Mouse (Mus musculus) spleen, embryonic (tissue): Measurements from ENCODE around the gene Sgcd.
"Not testable (repeated sequence)": the region's sequence is repeated elsewhere in the genome, so short reads cannot be mapped to it uniquely, and the experiment has no call there.

ENCODE experiments used
- CTCF ChIA-PET: fragments of 350-600 bp; sonication (Branson Sonifier 250); formaldehyde crosslinking; loops from one replicate; lab custom pipeline; 2022; lab: Charles Lee

The Sgcd gene

DNA sequence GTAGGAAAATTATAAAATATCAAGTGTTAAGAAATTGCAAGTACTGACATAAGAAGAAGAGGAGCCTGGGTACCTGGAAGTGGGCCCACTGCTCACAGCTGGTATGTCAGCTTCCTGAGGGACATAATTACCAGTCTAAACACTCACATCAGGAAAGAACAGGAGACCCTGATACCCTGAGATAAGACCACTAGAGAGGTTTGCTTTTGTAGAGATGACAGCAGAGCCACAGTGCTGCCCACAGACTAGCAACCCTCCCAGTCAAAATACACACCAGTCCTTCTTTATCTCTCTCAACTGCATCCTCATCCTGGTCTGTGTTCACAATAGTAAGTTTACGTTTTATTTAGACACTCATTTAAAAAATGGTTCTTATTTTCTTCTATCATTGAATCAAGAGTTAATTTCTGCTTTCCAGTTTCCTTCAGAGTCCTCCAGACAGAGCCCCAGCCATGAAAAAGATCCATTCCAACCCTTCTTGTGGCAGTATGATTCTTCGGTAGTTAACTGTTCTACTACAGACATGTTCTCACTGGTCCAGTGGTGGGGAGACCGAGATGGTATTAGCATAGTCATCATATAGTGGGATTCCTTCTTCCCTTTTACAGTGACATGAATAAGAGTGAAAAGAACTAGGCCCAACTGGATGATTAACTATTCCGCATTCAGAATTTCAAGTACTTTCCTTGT is 211.4 kb downstream of the Sgcd start:
- CTCF ChIA-PET: no interaction called here

DNA sequence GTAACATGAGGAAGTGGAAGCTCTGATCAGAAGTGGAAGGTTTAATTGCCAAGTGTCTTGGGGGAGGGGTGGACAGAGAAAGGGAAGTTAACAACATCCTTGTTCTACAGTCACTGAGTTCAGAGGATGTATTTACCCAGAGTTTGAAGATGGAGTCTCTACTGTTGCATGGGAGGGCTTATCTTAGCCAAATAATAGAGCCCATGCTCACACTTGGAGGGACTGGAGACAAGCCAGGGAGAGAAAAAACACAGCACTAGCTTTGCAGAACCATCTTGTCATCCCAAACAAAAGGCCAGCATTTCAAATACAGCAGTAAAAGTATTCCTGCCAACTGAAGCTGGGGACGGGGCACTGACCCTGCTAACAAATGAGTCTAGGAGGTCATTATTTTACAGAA is 212.8 kb downstream of the Sgcd start:
- CTCF ChIA-PET: no interaction called here

DNA sequence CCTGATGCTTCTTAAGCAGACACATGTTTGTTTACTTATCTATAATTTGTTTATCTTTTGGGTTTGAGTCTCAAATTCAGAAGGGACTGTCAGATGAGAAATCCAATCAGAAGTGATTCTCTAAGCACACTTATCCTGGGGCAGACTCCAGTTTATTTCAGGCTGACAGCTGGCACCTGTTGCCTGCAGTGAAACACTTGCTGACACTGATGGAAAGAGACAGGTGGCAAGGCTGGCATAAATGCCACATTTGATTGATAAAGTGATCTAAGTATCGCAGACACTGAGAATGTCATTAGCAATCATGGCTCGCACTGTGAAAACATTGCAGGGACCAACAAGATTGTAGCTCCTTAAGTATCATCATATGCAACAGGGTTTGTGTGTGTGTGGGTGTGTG is 222.9 kb downstream of the Sgcd start:
- CTCF ChIA-PET: no interaction called here

DNA sequence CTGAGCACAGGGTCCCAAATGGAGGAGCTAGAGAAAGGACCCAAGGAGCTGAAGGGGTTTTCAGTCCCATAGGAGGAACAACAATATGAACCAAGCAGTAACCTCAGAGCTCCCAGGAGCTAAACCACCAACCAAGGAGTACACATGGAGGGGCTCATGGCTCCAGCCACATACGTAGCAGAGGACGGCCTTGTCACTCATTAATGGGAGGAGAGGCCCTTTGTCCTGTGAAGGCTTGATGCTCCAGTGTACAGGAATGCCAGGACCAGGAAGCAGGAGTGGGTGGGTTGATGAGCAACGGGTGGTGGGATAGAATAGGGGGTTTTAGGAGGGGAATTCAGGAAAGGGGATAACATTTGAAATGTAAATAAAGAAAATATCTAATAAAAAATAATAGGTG is 225.2 kb downstream of the Sgcd start:
- CTCF ChIA-PET: not testable (repeated sequence)

DNA sequence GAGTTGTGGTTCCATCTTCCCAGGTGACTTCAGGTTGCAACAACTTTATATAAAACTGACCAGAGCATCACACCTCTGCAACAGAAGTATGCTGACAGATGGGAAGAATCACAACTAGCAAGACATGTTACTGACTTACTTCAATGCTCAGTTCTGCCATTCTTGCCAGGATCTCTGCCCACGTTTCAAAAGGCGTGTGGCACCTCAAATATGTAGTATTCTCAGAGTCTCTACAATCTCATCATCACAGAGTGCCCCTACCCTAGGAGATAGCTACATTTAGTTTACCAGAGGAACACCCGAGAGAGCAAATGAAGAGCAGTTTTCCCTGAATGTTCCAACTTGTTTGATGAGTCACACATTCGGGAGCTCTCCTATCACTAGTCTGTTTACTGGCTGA is 229.8 kb downstream of the Sgcd start:
- CTCF ChIA-PET: no interaction called here

- CTCF ChIA-PET: no interaction called here
These were observed 246.0 kb downstream of the Sgcd start for GRCm38 (mm10) chr11:47742806-47743205.

GRCm38 (mm10) chr11:47704930-47705787 is 283.6 kb downstream of the Sgcd start:
- CTCF ChIA-PET: no interaction called here

DNA sequence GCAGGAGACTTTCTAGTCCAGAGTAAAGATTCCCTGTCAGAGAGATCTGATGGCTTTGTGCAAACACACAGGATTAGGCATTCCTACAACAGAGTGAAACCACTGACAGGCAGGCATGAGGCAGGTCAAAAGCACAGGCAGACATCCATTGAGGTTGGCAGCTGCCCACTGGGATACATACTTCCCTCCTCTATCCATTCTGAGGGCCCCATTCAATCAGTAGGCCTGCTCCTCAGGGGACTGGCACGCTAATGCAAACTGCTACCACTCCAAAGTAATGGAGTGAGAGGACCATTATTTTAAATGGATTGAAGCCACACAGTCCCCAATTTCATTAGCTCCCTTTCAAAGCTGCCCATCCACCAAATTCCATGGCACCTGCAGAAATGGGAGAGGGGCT is 293.2 kb downstream of the Sgcd start:
- CTCF ChIA-PET: no interaction called here

GRCm38 (mm10) chr11:47658135-47658534 is 330.6 kb downstream of the Sgcd start:
- CTCF ChIA-PET: no interaction called here

DNA sequence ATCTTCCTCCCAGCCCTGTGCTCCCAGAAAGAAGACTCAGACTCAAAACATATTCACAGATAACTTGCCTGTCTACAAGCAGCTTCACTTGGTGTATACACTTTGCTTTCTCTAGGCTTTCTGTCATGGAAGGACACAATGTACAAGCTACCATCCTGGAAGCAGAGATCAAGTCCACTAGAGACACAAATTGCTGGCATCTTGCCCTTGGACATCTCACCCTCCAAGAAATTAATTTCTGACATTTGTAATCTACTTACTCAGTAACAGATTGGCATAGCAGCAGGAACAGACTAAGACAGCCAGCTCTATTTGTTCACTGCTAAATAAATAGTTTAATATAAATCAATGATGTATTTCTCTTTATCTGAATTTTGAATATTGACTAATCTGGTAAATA is 342.9 kb downstream of the Sgcd start:
- CTCF ChIA-PET: no interaction called here

- CTCF ChIA-PET: no interaction called here
These were observed 347.1 kb downstream of the Sgcd start for GRCm38 (mm10) chr11:47641567-47642259.

DNA sequence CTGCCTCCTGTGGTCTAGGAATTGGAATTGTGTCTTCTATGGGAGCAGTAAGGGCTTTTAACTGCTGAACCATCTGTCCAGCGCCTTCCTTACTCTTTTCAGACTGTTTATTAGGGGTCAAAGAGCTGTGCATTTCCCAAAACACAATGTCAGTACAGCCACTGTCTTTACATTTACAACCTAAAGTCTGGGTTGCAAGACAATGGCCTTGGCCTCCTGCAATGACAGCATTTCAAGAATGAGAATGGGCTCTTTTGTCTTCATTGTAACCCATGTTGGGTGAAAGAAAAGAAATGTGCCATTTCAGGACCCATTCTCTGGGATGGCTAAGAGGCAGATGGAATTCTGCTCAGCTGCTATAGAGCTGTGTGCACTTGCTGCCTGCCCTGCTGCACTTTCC is 348.2 kb downstream of the Sgcd start:
- CTCF ChIA-PET: no interaction called here

DNA sequence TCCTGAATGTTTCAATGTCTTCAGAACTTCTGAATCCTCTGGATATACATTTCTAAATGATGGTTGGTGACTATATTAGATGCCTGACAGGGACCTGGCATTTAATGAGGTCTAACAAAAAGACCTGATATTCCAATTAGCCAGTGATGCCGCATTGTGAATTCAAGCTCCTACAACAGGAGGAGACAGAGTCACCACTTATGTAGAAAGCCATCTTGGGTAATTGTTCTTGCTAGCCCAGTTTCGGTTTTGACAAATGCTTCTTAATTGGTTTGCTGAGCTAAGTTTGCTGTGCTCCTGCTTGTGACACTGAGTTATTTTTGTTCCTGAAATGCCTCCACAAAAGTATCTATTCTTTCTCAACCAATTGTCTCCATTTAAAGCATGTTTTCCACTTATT is 358.6 kb downstream of the Sgcd start:
- CTCF ChIA-PET: no interaction called here

DNA sequence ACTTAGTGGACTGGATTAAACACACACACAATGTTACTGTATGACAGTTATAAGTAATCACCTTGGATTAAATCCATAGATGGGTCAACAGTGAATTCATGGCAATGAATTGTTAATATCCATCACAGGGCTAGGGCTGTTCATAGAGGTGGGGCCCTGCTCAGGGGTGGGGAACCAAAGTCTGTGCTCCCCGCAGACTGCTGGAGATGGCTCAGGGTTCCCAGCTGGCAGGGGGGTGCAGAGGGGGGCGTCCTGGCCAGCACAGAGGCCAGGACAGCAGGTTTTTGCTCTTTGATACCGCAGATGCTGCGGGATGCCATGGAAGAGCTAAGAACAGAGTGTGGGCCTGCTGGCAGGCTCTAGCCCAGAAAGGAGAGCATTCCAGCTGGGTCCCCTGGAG is 378.9 kb downstream of the Sgcd start:
- CTCF ChIA-PET: no interaction called here

GRCm38 (mm10) chr11:47574635-47575034 is 414.1 kb downstream of the Sgcd start:
- CTCF ChIA-PET: no interaction called here

GRCm38 (mm10) chr11:47568488-47568887 is 420.3 kb downstream of the Sgcd start:
- CTCF ChIA-PET: no interaction called here

DNA sequence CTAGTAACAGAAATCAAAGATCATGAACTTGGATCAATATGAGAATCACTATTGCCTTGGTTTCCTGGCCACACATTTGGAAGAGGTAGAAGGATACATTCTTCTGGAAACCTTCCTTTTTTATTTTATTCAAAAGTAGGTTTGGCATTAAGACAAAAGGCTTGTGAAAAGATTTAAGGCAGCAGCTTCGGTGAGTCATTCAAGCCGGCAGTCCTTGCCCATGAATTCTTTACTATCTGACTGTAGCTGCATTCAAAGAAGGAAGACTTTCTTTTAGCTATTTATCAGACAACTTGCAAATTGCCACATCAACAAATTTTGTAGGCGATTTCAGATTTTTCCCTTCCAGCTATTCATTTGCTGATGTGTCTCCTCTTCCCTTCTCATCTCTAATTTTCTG is 422.6 kb downstream of the Sgcd start:
- CTCF ChIA-PET: no interaction called here

GRCm38 (mm10) chr11:47524845-47525244 is 463.9 kb downstream of the Sgcd start:
- CTCF ChIA-PET: no interaction called here

- CTCF ChIA-PET: no interaction called here
These were observed 480.7 kb downstream of the Sgcd start for GRCm38 (mm10) chr11:47508047-47508446.

DNA sequence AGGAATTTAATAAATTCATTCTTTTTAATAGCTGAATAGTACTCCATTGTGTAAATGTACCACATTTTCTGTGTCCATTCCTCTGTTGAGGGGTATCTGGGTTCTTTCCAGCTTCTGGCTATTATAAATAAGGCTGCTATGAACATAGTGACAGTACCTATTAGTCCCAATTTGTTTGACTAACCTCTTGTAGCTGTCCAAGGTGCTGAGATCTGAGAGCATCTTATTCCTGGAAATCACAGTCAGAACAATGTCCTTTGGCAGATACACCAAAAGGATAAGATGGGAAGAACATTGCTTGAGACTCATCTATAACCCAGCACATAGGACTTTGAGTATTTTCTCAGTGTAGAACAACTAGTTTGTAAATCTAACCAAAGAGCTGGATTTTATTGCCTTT is 485.5 kb downstream of the Sgcd start:
- CTCF ChIA-PET: not testable (repeated sequence)

DNA sequence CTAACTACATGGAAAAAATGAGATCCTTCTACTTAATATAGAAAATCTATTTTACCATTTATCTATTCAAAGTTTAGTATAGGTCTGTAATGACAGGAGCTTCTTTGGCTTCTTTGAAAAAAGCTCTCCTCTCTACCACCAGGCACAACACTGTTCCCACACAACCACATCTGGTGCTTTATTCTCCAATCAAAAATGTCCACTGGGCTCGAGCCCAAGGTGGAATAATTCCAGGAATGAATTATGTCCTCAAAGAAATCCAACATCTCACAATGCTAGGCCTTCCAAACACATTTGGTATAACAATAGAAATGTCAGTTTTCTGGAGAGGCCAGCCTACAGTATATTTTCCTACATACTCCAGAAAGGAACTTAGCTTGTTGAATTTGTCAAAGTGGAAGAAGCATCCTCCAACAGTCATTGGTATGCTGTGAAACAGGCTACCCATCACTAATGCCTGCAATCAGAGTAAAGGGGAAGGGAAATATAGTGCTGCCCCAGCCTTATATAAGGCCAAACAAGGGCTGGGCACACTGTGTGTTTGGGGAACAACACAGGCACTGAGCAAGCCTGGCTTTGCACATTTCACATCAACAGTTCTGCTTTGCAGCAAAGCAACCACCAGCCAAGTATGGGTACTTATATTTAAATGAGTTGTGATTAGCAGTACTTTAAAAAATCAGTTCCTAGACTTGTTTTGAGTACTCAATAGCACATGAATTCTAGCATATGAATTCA is 515.1 kb downstream of the Sgcd start:
- CTCF ChIA-PET: no interaction called here

DNA sequence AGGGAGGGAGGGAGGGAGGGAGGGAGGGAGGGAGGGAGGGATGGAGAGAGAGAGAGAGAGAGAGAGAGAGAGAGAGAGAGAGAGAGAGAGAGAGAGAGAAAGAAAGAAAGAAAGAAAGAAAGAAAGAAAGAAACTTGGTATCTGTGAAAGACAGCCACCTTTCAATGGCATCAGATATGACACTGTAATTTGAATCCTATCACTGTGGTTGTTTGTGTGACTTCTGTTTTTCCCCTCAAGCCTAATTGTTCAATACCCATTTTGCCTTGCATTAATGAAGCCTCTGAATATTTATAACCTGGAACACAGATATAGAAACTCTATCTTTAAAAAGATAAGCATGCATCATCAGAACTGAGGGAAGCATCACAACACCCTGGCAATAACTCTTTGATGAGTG is 528.1 kb downstream of the Sgcd start:
- CTCF ChIA-PET: not testable (repeated sequence)
